Comparison of ENCODE assay signal across 8 mouse cellular contexts in the genomic region with DNA sequence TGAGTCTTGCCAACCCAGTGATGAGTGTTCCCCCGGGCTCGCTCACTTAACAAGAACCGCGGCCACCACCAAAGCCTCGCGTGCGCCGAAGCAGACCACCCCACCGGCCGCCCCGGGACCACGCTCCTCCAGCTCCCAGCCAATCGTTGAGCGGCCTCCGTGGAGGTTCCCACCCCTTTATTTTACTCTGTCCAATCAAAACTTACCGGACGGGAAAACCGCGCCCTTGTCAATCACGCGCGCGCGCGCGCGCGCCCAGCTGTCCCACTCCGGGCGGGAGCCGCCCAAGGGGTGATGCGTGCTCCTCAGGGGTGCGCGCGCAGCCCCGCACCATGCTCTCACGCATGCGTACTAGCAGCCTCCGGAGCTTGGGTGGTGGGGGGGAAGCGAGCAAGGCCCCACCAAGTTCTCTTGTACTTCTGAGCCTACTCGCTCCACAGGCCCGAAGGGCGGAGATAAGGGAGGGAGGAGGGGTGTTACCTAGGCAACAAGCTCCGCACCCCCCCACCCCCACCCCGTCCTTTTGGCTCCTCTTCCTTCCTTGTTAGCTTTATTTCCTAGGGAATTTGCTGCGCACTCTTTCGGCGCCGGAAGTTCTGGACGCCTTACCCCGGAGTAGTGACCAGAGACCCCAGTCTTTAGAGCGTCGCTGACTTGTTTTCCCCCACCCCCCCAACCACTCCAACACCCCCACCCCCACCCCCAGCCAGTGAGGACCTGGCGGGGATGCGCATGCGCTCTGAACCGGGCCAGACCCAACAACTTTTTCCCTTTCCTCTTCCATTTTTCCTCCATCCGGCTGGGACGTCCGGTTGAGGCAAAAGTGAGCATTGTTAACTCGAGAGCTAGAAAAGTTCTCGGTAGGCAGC. TPM values are rescaled to one million over a fixed set of nuclear protein-coding genes. Genes with fewer than 3 reads are reported as not detected.
A peak's percentile ranks its signal among the peaks of the same experiment; 100 is the strongest.
DNase-seq lines count a peak whose midpoint lies in the region; ATAC-seq and TF ChIP-seq lines count a peak whose summit lies in the region.

Gene Mapk7, minus strand, starts transcription at position 278 of the 869 bp plus-strand sequence.

- peak; percentile 68; the same call in 1 of the 2 replicates for TF ChIP-seq POLR2A in lung, adult 2 months (IDR thresholded peaks at IDR 0.05; ENCODE audit: borderline replicate concordance, extremely low read depth, low read depth, low read length)

- peak within 1 kb of the TSS; percentile 90 for H3K27ac ChIP-seq in forebrain, embryonic 13.5 days

- peaks cover 45% of the 10 kb centered on the region for H3K4me1 ChIP-seq in forebrain, embryonic 13.5 days
- H3K4me1 ChIP-seq in lung, adult 2 months (ENCODE audit: control insufficient read depth, insufficient read depth, low read length) = peaks cover 7% of the 10 kb centered on the region

- no peak for TF ChIP-seq CTCF in lung, adult 2 months (IDR thresholded peaks at IDR 0.05; ENCODE audit: insufficient read depth, low read length)

- peak; percentile 99 for DNase-seq in ES-CJ7 (ENCODE audit: low read depth, low spot score)
- DNase-seq in heart, postnatal 10 days = peak; percentile 98 to 99
- DNase-seq in large intestine, adult 2 months (ENCODE audit: low read depth, low spot score) = peak; percentile 92
- peak; percentile 94 for DNase-seq in lung, adult 2 months
- DNase-seq in thymus, adult 18-20 months = peak; percentile 93 to 95

- peaks cover 33% of the 10 kb centered on the region for H3K36me3 ChIP-seq in forebrain, embryonic 13.5 days (ENCODE audit: poor library complexity, severe bottlenecking)

- H3K4me2 ChIP-seq in forebrain, embryonic 13.5 days = peak within 1 kb of the TSS; percentile 85

- H3K4me3 ChIP-seq in forebrain, embryonic 13.5 days = peak within 1 kb of the TSS; percentile 67
- H3K4me3 ChIP-seq in lung, adult 2 months (replicated peaks; ENCODE audit: extremely low read depth, low read depth, low read length) = peak within 1 kb of the TSS; percentile 88

- ATAC-seq in cerebellum, adult (ENCODE audit: insufficient number of reproducible peaks, low FRiP score, low TSS enrichment) = peak; percentile 92
- peak; percentile 98 for ATAC-seq in forebrain, embryonic 13.5 days
- peak; percentile 75 for ATAC-seq in neutrophil, adult 5-6 weeks (ENCODE audit: extremely low read depth, insufficient number of reproducible peaks, low FRiP score, poor library complexity, severe bottlenecking)

- intact Hi-C loops in heart, postnatal 10 days (cut with DNase I) = no loop called here

- WGBS in forebrain, embryonic 13.5 days = under 1% methylated on average over 53 of the region's 62 CpGs
- under 1% methylated on average over 62 of the region's 62 CpGs for WGBS in large intestine, adult 2 months
- WGBS in lung, adult 2 months = 0% methylated on average over 62 of the region's 62 CpGs

- no peaks in the 10 kb centered on the region for H3K27me3 ChIP-seq in forebrain, embryonic 13.5 days

- peak within 1 kb of the TSS; percentile 84 for H3K9ac ChIP-seq in forebrain, embryonic 13.5 days

- H3K9me3 ChIP-seq in forebrain, embryonic 13.5 days (replicated peaks) = no peaks in the 10 kb centered on the region

RNA-seq across cellular contexts. Expression of gene Mapk7, which starts in this region (rescaled TPM):
- polyA plus RNA-seq in forebrain, embryonic 13.5 days (2015; fragmentation: Nextera tagmentation; extraction: Ambion mirVana) = 91.2 and 96.8 TPM in 2 replicates
- 10 to 100 TPM; 11.7 to 12.0 TPM for total RNA-seq in heart, postnatal 10 days (2021)
- 13.8 and 17.0 TPM in 2 replicates for polyA plus RNA-seq in large intestine, adult 2 months (2012; rRNA removed)
- polyA plus RNA-seq in lung, adult 2 months (2012; rRNA removed) = 39.3 and 40.1 TPM in 2 replicates
- 15.2 and 15.6 TPM in 2 replicates for total RNA-seq in neutrophil, adult 5-6 weeks (2017)

Comparison
In these comparisons a context has a peak if more than half of its experiments do, and no peak if none do; other contexts are left out.
1. Peak in every context shown above with its lines: DNase-seq, ATAC-seq, H3K4me3 ChIP-seq and H3K27ac ChIP-seq.